Mouse (Mus musculus): Measurements from ENCODE around the gene 1110059E24Rik. TPM values are rescaled to one million over a fixed set of nuclear protein-coding genes. Genes with fewer than 3 reads are reported as not detected.
"Not testable (repeated sequence)": the region's sequence is repeated elsewhere in the genome, so short reads cannot be mapped to it uniquely, and the experiment has no call there.

The 1110059E24Rik gene
- polyA plus RNA-seq, 1 experiment from 2014 or later: 59.4 TPM

- 82% methylated on average over 3 of the region's 3 CpGs for WGBS
- ATAC-seq (ENCODE audit: insufficient number of reproducible peaks, insufficient read depth, low FRiP score, low TSS enrichment, low read depth): no peak
- H3K36me3 ChIP-seq: no peaks in the 10 kb centered on the region
- H3K9ac ChIP-seq: no peak overlapping the region
- H3K4me2 ChIP-seq: no peak overlapping the region
- no peak overlapping the region for H3K4me3 ChIP-seq
- no peak overlapping the region for H3K27ac ChIP-seq
- no peaks in the 10 kb centered on the region for H3K9me3 ChIP-seq
- no peaks in the 10 kb centered on the region for H3K27me3 ChIP-seq
- H3K4me1 ChIP-seq: 0 out of 2 replicates have a peak, but pooled peaks cover 4% of the 10 kb centered on the region
These were observed 29.2 kb downstream of the 1110059E24Rik start for GRCm38 (mm10) chr19:21623410-21624147.

- Histone ChIP-seq H3K27ac (no peak overlapping the region), H3K27me3 (no peaks in the 10 kb centered on the region), H3K4me1 (no peaks in the 10 kb centered on the region), H3K4me2 (no peak overlapping the region), H3K9ac (no peak overlapping the region), H3K4me3 (no peak overlapping the region), H3K36me3 (peaks cover 6% of the 10 kb centered on the region; the same call in 1 of the 2 replicates), H3K9me3 (no peaks in the 10 kb centered on the region)
- WGBS: 88% methylated on average over 3 of the region's 3 CpGs
- no peak for ATAC-seq (ENCODE audit: insufficient number of reproducible peaks, insufficient read depth, low FRiP score, low TSS enrichment, low read depth)
These were observed 37.0 kb downstream of the 1110059E24Rik start for GRCm38 (mm10) chr19:21615801-21616200.

- H3K36me3 ChIP-seq: no peaks in the 10 kb centered on the region
- WGBS: 91% methylated on average over 9 of the region's 9 CpGs
- no peak for ATAC-seq (ENCODE audit: insufficient number of reproducible peaks, insufficient read depth, low FRiP score, low TSS enrichment, low read depth)
These were observed 40.8 kb downstream of the 1110059E24Rik start for GRCm38 (mm10) chr19:21611725-21612575.

GRCm38 (mm10) chr19:21611297-21611696 is 41.5 kb downstream of the 1110059E24Rik start:
- Histone ChIP-seq H3K4me1 (no peaks in the 10 kb centered on the region), H3K9me3 (no peaks in the 10 kb centered on the region), H3K27me3 (no peaks in the 10 kb centered on the region), H3K4me2 (no peak overlapping the region), H3K4me3 (no peak overlapping the region), H3K27ac (no peak overlapping the region), H3K36me3 (no peaks in the 10 kb centered on the region), H3K9ac (no peak overlapping the region)
- WGBS: 50% methylated on average over 6 of the region's 6 CpGs
- ATAC-seq (ENCODE audit: insufficient number of reproducible peaks, insufficient read depth, low FRiP score, low TSS enrichment, low read depth): no peak

More at GRCm38 (mm10) chr19:21611725-21612575, 40.8 kb downstream of the 1110059E24Rik start:
- no peak overlapping the region for H3K9ac ChIP-seq
- H3K4me2 ChIP-seq: no peak overlapping the region
- no peaks in the 10 kb centered on the region for H3K4me1 ChIP-seq
- H3K27ac ChIP-seq: no peak overlapping the region
- H3K9me3 ChIP-seq: no peaks in the 10 kb centered on the region
- no peaks in the 10 kb centered on the region for H3K27me3 ChIP-seq
- no peak overlapping the region for H3K4me3 ChIP-seq

- Histone ChIP-seq H3K9me3 (no peaks in the 10 kb centered on the region), H3K4me1 (no peaks in the 10 kb centered on the region), H3K36me3 (no peaks in the 10 kb centered on the region), H3K9ac (no peak overlapping the region), H3K27me3 (no peaks in the 10 kb centered on the region), H3K27ac (no peak overlapping the region), H3K4me3 (no peak overlapping the region), H3K4me2 (no peak overlapping the region)
- no peak for ATAC-seq (ENCODE audit: insufficient number of reproducible peaks, insufficient read depth, low FRiP score, low TSS enrichment, low read depth)
- WGBS: 63% methylated on average over 6 of the region's 6 CpGs
These were observed 42.5 kb downstream of the 1110059E24Rik start for GRCm38 (mm10) chr19:21610240-21610639.

- H3K9me3 ChIP-seq: no peaks in the 10 kb centered on the region
- H3K36me3 ChIP-seq: no peaks in the 10 kb centered on the region; the same call in 1 of the 2 replicates
- no peak for ATAC-seq (ENCODE audit: insufficient number of reproducible peaks, insufficient read depth, low FRiP score, low TSS enrichment, low read depth)
- no peak overlapping the region for H3K9ac ChIP-seq
- H3K4me2 ChIP-seq: no peak overlapping the region
- H3K27ac ChIP-seq: no peak overlapping the region
- peaks cover 4% of the 10 kb centered on the region; the same call in 1 of the 2 replicates for H3K4me1 ChIP-seq
- WGBS: 75% methylated on average over 3 of the region's 3 CpGs
- H3K27me3 ChIP-seq: no peaks in the 10 kb centered on the region
- H3K4me3 ChIP-seq: no peak overlapping the region
These were observed 47.5 kb downstream of the 1110059E24Rik start for GRCm38 (mm10) chr19:21605294-21605693.

GRCm38 (mm10) chr19:21603836-21604235 is 48.9 kb downstream of the 1110059E24Rik start:
- H3K4me2 ChIP-seq: no peak overlapping the region
- ATAC-seq (ENCODE audit: insufficient number of reproducible peaks, insufficient read depth, low FRiP score, low TSS enrichment, low read depth): no peak
- no peaks in the 10 kb centered on the region; the same call in 1 of the 2 replicates for H3K36me3 ChIP-seq
- no peak overlapping the region for H3K27ac ChIP-seq
- WGBS: 74% methylated on average over 3 of the region's 3 CpGs
- H3K27me3 ChIP-seq: no peaks in the 10 kb centered on the region
- no peak overlapping the region for H3K4me3 ChIP-seq
- no peaks in the 10 kb centered on the region for H3K9me3 ChIP-seq
- H3K9ac ChIP-seq: no peak overlapping the region
- H3K4me1 ChIP-seq: peaks cover 11% of the 10 kb centered on the region

GRCm38 (mm10) chr19:21601541-21602101 is 51.2 kb downstream of the 1110059E24Rik start:
- Histone ChIP-seq H3K4me1 (peaks cover 11% of the 10 kb centered on the region), H3K27me3 (no peaks in the 10 kb centered on the region), H3K36me3 (peaks cover 6% of the 10 kb centered on the region), H3K4me2 (no peak overlapping the region), H3K9me3 (no peaks in the 10 kb centered on the region), H3K27ac (no peak overlapping the region), H3K9ac (no peak overlapping the region), H3K4me3 (no peak overlapping the region)
- no peak for ATAC-seq (ENCODE audit: insufficient number of reproducible peaks, insufficient read depth, low FRiP score, low TSS enrichment, low read depth)
- WGBS: 62% methylated on average over 3 of the region's 3 CpGs

- H3K9ac ChIP-seq: no peak overlapping the region
- ATAC-seq (ENCODE audit: insufficient number of reproducible peaks, insufficient read depth, low FRiP score, low TSS enrichment, low read depth): no peak
- H3K36me3 ChIP-seq: peaks cover 24% of the 10 kb centered on the region
- H3K27me3 ChIP-seq: no peaks in the 10 kb centered on the region
- H3K9me3 ChIP-seq: no peaks in the 10 kb centered on the region
- no peak overlapping the region for H3K4me2 ChIP-seq
- 76% methylated on average over 8 of the region's 8 CpGs for WGBS
- H3K4me3 ChIP-seq: no peak overlapping the region
- H3K4me1 ChIP-seq: peaks cover 11% of the 10 kb centered on the region
- H3K27ac ChIP-seq: no peak overlapping the region
These were observed 54.0 kb downstream of the 1110059E24Rik start for GRCm38 (mm10) chr19:21598659-21599352.

- Histone ChIP-seq H3K9me3 (no peaks in the 10 kb centered on the region), H3K4me3 (no peak overlapping the region), H3K9ac (no peak overlapping the region), H3K27ac (no peak overlapping the region), H3K36me3 (peaks cover 29% of the 10 kb centered on the region), H3K4me1 (peaks cover 7% of the 10 kb centered on the region), H3K27me3 (no peaks in the 10 kb centered on the region), H3K4me2 (no peak overlapping the region)
- ATAC-seq (ENCODE audit: insufficient number of reproducible peaks, insufficient read depth, low FRiP score, low TSS enrichment, low read depth): no peak
- WGBS: 92% methylated on average over 1 of the region's 1 CpGs
These were observed 58.1 kb downstream of the 1110059E24Rik start for GRCm38 (mm10) chr19:21594676-21595075.

GRCm38 (mm10) chr19:21592216-21592615 is 60.6 kb downstream of the 1110059E24Rik start:
- WGBS: 92% methylated on average over 5 of the region's 5 CpGs
- H3K9ac ChIP-seq; H3K4me3 ChIP-seq; H3K4me2 ChIP-seq; H3K9me3 ChIP-seq; ATAC-seq (ENCODE audit: insufficient number of reproducible peaks, insufficient read depth, low FRiP score, low TSS enrichment, low read depth); H3K27ac ChIP-seq; H3K27me3 ChIP-seq; H3K4me1 ChIP-seq: not testable (repeated sequence)
- H3K36me3 ChIP-seq: peaks cover 27% of the 10 kb centered on the region
